In genomic region chr7:19175708-19176515, GRCm38 (mm10) we compare ENCODE assay signal across 8 mouse cellular contexts. TPM values are rescaled to one million over a fixed set of nuclear protein-coding genes. Genes with fewer than 3 reads are reported as not detected.
DNase-seq lines count a peak whose midpoint lies in the region; ATAC-seq and TF ChIP-seq lines count a peak whose summit lies in the region.

Gene Eml2, plus strand, starts transcription at chr7:19176421.

- WGBS in embryonic facial prominence, embryonic 12.5 days = 1% methylated on average over 30 of the region's 30 CpGs
- 2% methylated on average over 30 of the region's 30 CpGs for WGBS in heart, embryonic 11.5 days (ENCODE audit: insufficient replicate concordance)
- WGBS in kidney, postnatal 0 days = 2% methylated on average over 30 of the region's 30 CpGs
- WGBS in limb, embryonic 15.5 days = 1% methylated on average over 30 of the region's 30 CpGs

- peak within 1 kb of the TSS; percentile 61 for H3K4me2 ChIP-seq in embryonic facial prominence, embryonic 12.5 days (replicated peaks)
- peak within 1 kb of the TSS; percentile 46 for H3K4me2 ChIP-seq in heart, embryonic 11.5 days
- peak within 1 kb of the TSS; percentile 21 for H3K4me2 ChIP-seq in kidney, postnatal 0 days (ENCODE audit: low read length)
- peak within 1 kb of the TSS; percentile 22; the same call in 1 of the 2 replicates for H3K4me2 ChIP-seq in limb, embryonic 15.5 days

- H3K9me3 ChIP-seq in embryonic facial prominence, embryonic 12.5 days = peaks cover 10% of the 10 kb centered on the region; the same call in 1 of the 2 replicates
- no peaks in the 10 kb centered on the region for H3K9me3 ChIP-seq in heart, embryonic 11.5 days (replicated peaks; ENCODE audit: control insufficient read depth, low read length)
- no peaks in the 10 kb centered on the region for H3K9me3 ChIP-seq in kidney, postnatal 0 days (replicated peaks; ENCODE audit: low read length)
- H3K9me3 ChIP-seq in limb, embryonic 15.5 days = no peaks in the 10 kb centered on the region

- H3K9ac ChIP-seq in embryonic facial prominence, embryonic 12.5 days = peak within 1 kb of the TSS; percentile 43
- no peak within 1 kb of the TSS for H3K9ac ChIP-seq in heart, embryonic 11.5 days (ENCODE audit: low read depth, low read length)
- 0 out of 2 replicates have a peak within 1 kb of the TSS, but pooled peaks have one; percentile 28 for H3K9ac ChIP-seq in kidney, postnatal 0 days (ENCODE audit: low read depth, low read length)
- no peak within 1 kb of the TSS for H3K9ac ChIP-seq in limb, embryonic 15.5 days

- H3K4me1 ChIP-seq in embryonic facial prominence, embryonic 12.5 days = peaks cover 21% of the 10 kb centered on the region
- peaks cover 27% of the 10 kb centered on the region for H3K4me1 ChIP-seq in heart, embryonic 11.5 days (ENCODE audit: control insufficient read depth, insufficient read depth, low read length)
- peaks cover 15% of the 10 kb centered on the region for H3K4me1 ChIP-seq in kidney, postnatal 0 days (replicated peaks; ENCODE audit: insufficient read depth, low read length)
- peaks cover 45% of the 10 kb centered on the region for H3K4me1 ChIP-seq in limb, embryonic 15.5 days

- no peaks in the 10 kb centered on the region for H3K36me3 ChIP-seq in embryonic facial prominence, embryonic 12.5 days
- no peaks in the 10 kb centered on the region for H3K36me3 ChIP-seq in heart, embryonic 11.5 days (ENCODE audit: control insufficient read depth, insufficient read depth, low read length)
- no peaks in the 10 kb centered on the region for H3K36me3 ChIP-seq in kidney, postnatal 0 days (ENCODE audit: insufficient read depth, low read length)
- no peaks in the 10 kb centered on the region for H3K36me3 ChIP-seq in limb, embryonic 15.5 days

- peak; percentile 74 for ATAC-seq in embryonic facial prominence, embryonic 12.5 days (ENCODE audit: insufficient number of reproducible peaks, insufficient read depth, low FRiP score, low TSS enrichment)
- no peak for ATAC-seq in heart, embryonic 11.5 days (replicated peaks; ENCODE audit: insufficient number of reproducible peaks, low FRiP score, low TSS enrichment)
- peak; percentile 9; the same call in 1 of the 2 replicates for ATAC-seq in kidney, postnatal 0 days (replicated peaks; ENCODE audit: low FRiP score, low read depth)
- ATAC-seq in limb, embryonic 15.5 days (ENCODE audit: insufficient number of reproducible peaks, low FRiP score, low TSS enrichment, low read depth) = no peak

- H3K4me3 ChIP-seq in embryonic facial prominence, embryonic 12.5 days = peak within 1 kb of the TSS; percentile 39
- H3K4me3 ChIP-seq in heart, embryonic 11.5 days (ENCODE audit: low read depth, low read length) = peak within 1 kb of the TSS; percentile 3; the same call in 1 of the 2 replicates
- H3K4me3 ChIP-seq in kidney, postnatal 0 days (replicated peaks; ENCODE audit: low read depth, low read length) = peak within 1 kb of the TSS; percentile 18
- peak within 1 kb of the TSS; percentile 16 for H3K4me3 ChIP-seq in limb, embryonic 15.5 days

- TF ChIP-seq CTCF in kidney, postnatal 0 days (IDR thresholded peaks at IDR 0.05; ENCODE audit: low read depth) = no peak

- peak; percentile 16 for DNase-seq in thymus, postnatal 4 days
- no peak for DNase-seq in thymus, postnatal 14 days
- DNase-seq in kidney, postnatal 0 days (ENCODE audit: low spot score) = peak; percentile 70
- peak; percentile 40 for DNase-seq in neural tube, embryonic 10.5 days (ENCODE audit: extremely low spot score, low spot score)
- DNase-seq in adipocyte (ENCODE audit: low spot score) = no peak

- H3K27me3 ChIP-seq in embryonic facial prominence, embryonic 12.5 days = peaks cover 60% of the 10 kb centered on the region
- H3K27me3 ChIP-seq in heart, embryonic 11.5 days (ENCODE audit: control insufficient read depth, insufficient read depth, low read length) = peaks cover 45% of the 10 kb centered on the region
- peaks cover 44% of the 10 kb centered on the region for H3K27me3 ChIP-seq in kidney, postnatal 0 days (ENCODE audit: insufficient read depth, low read length)
- H3K27me3 ChIP-seq in limb, embryonic 15.5 days = peaks cover 56% of the 10 kb centered on the region

- no peak within 1 kb of the TSS for H3K27ac ChIP-seq in embryonic facial prominence, embryonic 12.5 days
- no peak within 1 kb of the TSS for H3K27ac ChIP-seq in heart, embryonic 11.5 days (ENCODE audit: low read depth, low read length)
- no peak within 1 kb of the TSS for H3K27ac ChIP-seq in kidney, postnatal 0 days
- no peak within 1 kb of the TSS for H3K27ac ChIP-seq in limb, embryonic 15.5 days

RNA-seq across cellular contexts. Expression of gene Eml2, which starts in this region (rescaled TPM):
- polyA plus RNA-seq in embryonic facial prominence, embryonic 12.5 days (2016; fragmentation: Nextera tagmentation; extraction: Ambion mirVana) = 4.5 and 4.9 TPM in 2 replicates
- 5.4 and 6.9 TPM in 2 replicates for polyA plus RNA-seq in heart, embryonic 11.5 days (2014; fragmentation: Nextera tagmentation; extraction: Ambion mirVana)
- 10.6 and 13.1 TPM in 2 replicates for polyA plus RNA-seq in kidney, postnatal 0 days (2015; fragmentation: Nextera tagmentation; extraction: Ambion mirVana)
- 8.7 and 12.8 TPM in 2 replicates for polyA plus RNA-seq in limb, embryonic 15.5 days (2015; fragmentation: Nextera tagmentation; extraction: Ambion mirVana)

Comparison
In these comparisons a context has a peak if more than half of its experiments do, and no peak if none do; other contexts are left out.
1. DNase-seq: peak in thymus, postnatal 4 days (single experiment), kidney, postnatal 0 days (single experiment) and neural tube, embryonic 10.5 days (single experiment); none in thymus, postnatal 14 days (single experiment) and adipocyte (single experiment).
2. ATAC-seq: peak in embryonic facial prominence, embryonic 12.5 days (single experiment) and kidney, postnatal 0 days (single experiment); none in heart, embryonic 11.5 days (single experiment) and limb, embryonic 15.5 days (single experiment).
3. H3K9ac ChIP-seq: peak in embryonic facial prominence, embryonic 12.5 days (single experiment) and kidney, postnatal 0 days (single experiment); none in heart, embryonic 11.5 days (single experiment) and limb, embryonic 15.5 days (single experiment).
4. Peak in every context shown above with its lines, with median percentiles within 50 percentile points of each other: H3K4me2 ChIP-seq and H3K4me3 ChIP-seq.